Mouse (Mus musculus) stomach, embryonic 16.5 days (tissue): ENCODE measurements around the gene Tuba4a. TPM values are rescaled to one million over a fixed set of nuclear protein-coding genes. Genes with fewer than 3 reads are reported as not detected.

Experiments
- ATAC-seq: fragments of 200-750 bp; cut with Nextera tagmentation; 2 replicates; pipeline ENCODE4 v1.8.0; 2017; ENCODE audit warnings: moderate number of reproducible peaks, moderate TSS enrichment; ENCODE audit not compliant: insufficient read depth, low FRiP score
- H3K27ac ChIP-seq: fragments of 300-500 bp; sonication (generic); 2 replicates; pipeline ENCODE4 v1.5.1; 2014; ENCODE audit warnings: low read length
- H3K27me3 ChIP-seq: fragments of 300-500 bp; sonication (generic); 2 replicates; pipeline ENCODE4 v1.6.1; 2014; ENCODE audit warnings: low read length, control low read depth, mixed read lengths; ENCODE audit not compliant: control insufficient read depth, insufficient read depth
- H3K36me3 ChIP-seq: fragments of 300-500 bp; sonication (generic); 2 replicates; pipeline ENCODE4 v1.6.1; 2014; ENCODE audit warnings: low read length; ENCODE audit not compliant: control insufficient read depth, insufficient read depth
- H3K4me1 ChIP-seq: fragments of 300-500 bp; sonication (generic); 2 replicates; pipeline ENCODE4 v1.6.1; 2014; ENCODE audit warnings: low read length, control low read depth, mixed read lengths; ENCODE audit not compliant: control insufficient read depth, insufficient read depth
- H3K4me2 ChIP-seq: fragments of 300-500 bp; sonication (generic); 2 replicates; pipeline ENCODE4 v1.6.1; 2014; ENCODE audit warnings: low read depth, low read length, mixed read lengths
- H3K4me3 ChIP-seq: fragments of 300-500 bp; sonication (generic); replicated peaks from 2 replicates; pipeline ENCODE4 v1.5.1; 2014; ENCODE audit warnings: mild to moderate bottlenecking, low read length
- H3K9ac ChIP-seq: fragments of 300-500 bp; sonication (generic); 2 replicates; pipeline ENCODE4 v1.6.1; 2014; ENCODE audit warnings: low read length
- H3K9me3 ChIP-seq: fragments of 300-500 bp; sonication (generic); replicated peaks from 2 replicates; pipeline ENCODE4 v1.6.1; 2016; ENCODE audit warnings: low read length, control low read depth; ENCODE audit not compliant: control insufficient read depth
- WGBS: fragments of 180-500 bp; shearing (Covaris S2); extraction: QIAGEN DNeasy Blood & Tissue Kit; methylation state at CpG from one replicate; pipeline ENCODE4 v1.1.7; 2014; 5-methylcytosine and 5-hydroxymethylcytosine counted together
- polyA plus RNA-seq: library from polyadenylated mRNA; unstranded; fragments of >200 nt; fragmentation: Nextera tagmentation; extraction: Ambion mirVana; gene quantifications from 2 replicates; pipeline ENCODE4 v1.2.1, GENCODE M21; 2015

The Tuba4a gene
- 184 and 218 TPM in 2 replicates for polyA plus RNA-seq

- peak within 1 kb of the TSS; percentile 90 for H3K4me2 ChIP-seq
- 2% methylated on average over 33 of the region's 34 CpGs for WGBS
- peak within 1 kb of the TSS; percentile 77 for H3K9ac ChIP-seq
- no peaks in the 10 kb centered on the region for H3K9me3 ChIP-seq
- peaks cover 4% of the 10 kb centered on the region; the same call in 1 of the 2 replicates for H3K36me3 ChIP-seq
- H3K4me3 ChIP-seq: peak within 1 kb of the TSS; percentile 66
- peaks cover 3% of the 10 kb centered on the region; the same call in 1 of the 2 replicates for H3K27me3 ChIP-seq
- H3K27ac ChIP-seq: peak within 1 kb of the TSS; percentile 81
- peak; percentile 44; the same call in 1 of the 2 replicates for ATAC-seq
- H3K4me1 ChIP-seq: peaks cover 10% of the 10 kb centered on the region
Observed at GRCm38 (mm10) chr1:75219531-75219930, at the start of gene Tuba4a. Gene Tuba4a, minus strand, starts transcription at chr1:75219865.

GRCm38 (mm10) chr1:75264091-75264880 lies 44.6 kb upstream of the Tuba4a start, which contains the start of gene Ptprn:
Gene Ptprn, minus strand, starts transcription at chr1:75264502.
- no peak within 1 kb of the TSS for H3K9ac ChIP-seq
- peak within 1 kb of the TSS; percentile 10; the same call in 1 of the 2 replicates for H3K4me3 ChIP-seq
- peaks cover 28% of the 10 kb centered on the region for H3K27me3 ChIP-seq
- H3K4me2 ChIP-seq: no peak within 1 kb of the TSS
- no peak for ATAC-seq
- WGBS: 13% methylated on average over 29 of the region's 32 CpGs
- H3K27ac ChIP-seq: no peak within 1 kb of the TSS
- no peaks in the 10 kb centered on the region for H3K4me1 ChIP-seq
- H3K36me3 ChIP-seq: no peaks in the 10 kb centered on the region
- no peaks in the 10 kb centered on the region for H3K9me3 ChIP-seq

- Histone ChIP-seq H3K9ac (no peak overlapping the region), H3K27me3 (peaks cover 28% of the 10 kb centered on the region), H3K4me2 (no peak overlapping the region), H3K27ac (no peak overlapping the region), H3K4me3 (peak overlapping the region; percentile 10; the same call in 1 of the 2 replicates), H3K4me1 (no peaks in the 10 kb centered on the region), H3K9me3 (no peaks in the 10 kb centered on the region), H3K36me3 (no peaks in the 10 kb centered on the region)
- 2% methylated on average over 40 of the region's 40 CpGs for WGBS
- no peak; the same call in 1 of the 2 replicates for ATAC-seq
Observed at GRCm38 (mm10) chr1:75262969-75263951, 43.6 kb upstream of the Tuba4a start.

- Histone ChIP-seq H3K27me3 (peaks cover 28% of the 10 kb centered on the region), H3K9me3 (no peaks in the 10 kb centered on the region), H3K9ac (no peak overlapping the region), H3K4me2 (no peak overlapping the region), H3K4me1 (no peaks in the 10 kb centered on the region), H3K36me3 (no peaks in the 10 kb centered on the region), H3K4me3 (no peak overlapping the region), H3K27ac (no peak overlapping the region)
- no peak for ATAC-seq
Observed at GRCm38 (mm10) chr1:75261278-75261677, 41.6 kb upstream of the Tuba4a start.

- ATAC-seq: no peak
- H3K4me1 ChIP-seq: 0 out of 2 replicates have a peak, but pooled peaks cover 3% of the 10 kb centered on the region
- H3K9ac ChIP-seq: no peak overlapping the region
- no peaks in the 10 kb centered on the region for H3K36me3 ChIP-seq
- H3K4me2 ChIP-seq: no peak overlapping the region
- H3K27me3 ChIP-seq: no peaks in the 10 kb centered on the region
- no peak overlapping the region for H3K4me3 ChIP-seq
- H3K9me3 ChIP-seq: no peaks in the 10 kb centered on the region
- no peak overlapping the region for H3K27ac ChIP-seq
- WGBS: 61% methylated on average over 10 of the region's 10 CpGs
Observed at GRCm38 (mm10) chr1:75255516-75256046, 35.9 kb upstream of the Tuba4a start.

- Histone ChIP-seq H3K36me3 (no peaks in the 10 kb centered on the region), H3K4me2 (no peak overlapping the region), H3K9ac (no peak overlapping the region), H3K4me1 (0 out of 2 replicates have a peak, but pooled peaks cover 3% of the 10 kb centered on the region), H3K27ac (no peak overlapping the region), H3K9me3 (no peaks in the 10 kb centered on the region), H3K4me3 (no peak overlapping the region), H3K27me3 (no peaks in the 10 kb centered on the region)
- WGBS: 75% methylated on average over 8 of the region's 8 CpGs
- no peak for ATAC-seq
Observed at GRCm38 (mm10) chr1:75254625-75255013, 35.0 kb upstream of the Tuba4a start.

- H3K36me3 ChIP-seq: no peaks in the 10 kb centered on the region
- WGBS: 63% methylated on average over 16 of the region's 16 CpGs
- 0 out of 2 replicates have a peak, but pooled peaks cover 3% of the 10 kb centered on the region for H3K4me1 ChIP-seq
- H3K4me2 ChIP-seq: no peak overlapping the region
- H3K27me3 ChIP-seq: no peaks in the 10 kb centered on the region
- H3K4me3 ChIP-seq: no peak overlapping the region
- H3K9ac ChIP-seq: no peak overlapping the region
- ATAC-seq: no peak
- H3K27ac ChIP-seq: no peak overlapping the region
- no peaks in the 10 kb centered on the region for H3K9me3 ChIP-seq
Observed at GRCm38 (mm10) chr1:75253849-75254624, 34.4 kb upstream of the Tuba4a start.

GRCm38 (mm10) chr1:75253029-75253428 lies 33.4 kb upstream of the Tuba4a start:
- H3K4me1 ChIP-seq: peaks cover 5% of the 10 kb centered on the region
- no peaks in the 10 kb centered on the region for H3K36me3 ChIP-seq
- H3K4me2 ChIP-seq: no peak overlapping the region
- no peaks in the 10 kb centered on the region for H3K27me3 ChIP-seq
- no peak for ATAC-seq
- no peak overlapping the region for H3K27ac ChIP-seq
- H3K9me3 ChIP-seq: no peaks in the 10 kb centered on the region
- H3K4me3 ChIP-seq: no peak overlapping the region
- 74% methylated on average over 16 of the region's 16 CpGs for WGBS
- no peak overlapping the region for H3K9ac ChIP-seq
